Mouse (Mus musculus): ENCODE data around the gene Fnip2. TPM values are rescaled to one million over a fixed set of nuclear protein-coding genes. Genes with fewer than 3 reads are reported as not detected.
"Not testable (repeated sequence)": the region's sequence is repeated elsewhere in the genome, so short reads cannot be mapped to it uniquely, and the experiment has no call there.

Fnip2 gene
- polyA plus RNA-seq, 1 experiment from 2014 or later, result 9.8 TPM

DNA sequence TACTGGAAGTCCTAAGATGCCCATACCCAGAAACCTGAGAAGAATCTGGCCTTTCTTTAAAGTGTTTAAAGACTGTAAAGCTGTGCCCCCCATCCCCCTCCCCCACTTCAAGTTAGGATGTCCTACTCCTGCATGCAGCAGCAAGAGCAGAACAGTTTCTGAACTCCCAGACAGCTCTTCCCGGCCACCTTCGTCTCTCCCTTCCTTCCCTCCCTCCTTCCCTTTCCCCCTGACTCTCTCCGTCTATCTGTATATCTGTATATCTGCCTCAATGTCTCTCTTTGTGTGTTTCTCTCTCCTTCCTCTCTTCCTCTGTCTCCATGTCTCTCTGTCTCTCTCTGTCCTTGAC, 8.8 kb upstream of the Fnip2 start:
- H3K4me3 ChIP-seq, result no peak overlapping the region
- H3K9ac ChIP-seq, result no peak overlapping the region; the same call in 1 of the 2 replicates
- no peaks in the 10 kb centered on the region for H3K36me3 ChIP-seq
- H3K4me1 ChIP-seq, result peaks cover 9% of the 10 kb centered on the region
- ATAC-seq (ENCODE audit: low FRiP score), result peak; percentile 32; the same call in 1 of the 2 replicates
- WGBS, result 11% methylated on average over 3 of the region's 3 CpGs
- H3K27ac ChIP-seq, result no peak overlapping the region
- H3K4me2 ChIP-seq (replicated peaks), result no peak overlapping the region; the same call in 1 of the 2 replicates
- H3K27me3 ChIP-seq, result no peaks in the 10 kb centered on the region
- H3K9me3 ChIP-seq (replicated peaks), result no peaks in the 10 kb centered on the region

DNA sequence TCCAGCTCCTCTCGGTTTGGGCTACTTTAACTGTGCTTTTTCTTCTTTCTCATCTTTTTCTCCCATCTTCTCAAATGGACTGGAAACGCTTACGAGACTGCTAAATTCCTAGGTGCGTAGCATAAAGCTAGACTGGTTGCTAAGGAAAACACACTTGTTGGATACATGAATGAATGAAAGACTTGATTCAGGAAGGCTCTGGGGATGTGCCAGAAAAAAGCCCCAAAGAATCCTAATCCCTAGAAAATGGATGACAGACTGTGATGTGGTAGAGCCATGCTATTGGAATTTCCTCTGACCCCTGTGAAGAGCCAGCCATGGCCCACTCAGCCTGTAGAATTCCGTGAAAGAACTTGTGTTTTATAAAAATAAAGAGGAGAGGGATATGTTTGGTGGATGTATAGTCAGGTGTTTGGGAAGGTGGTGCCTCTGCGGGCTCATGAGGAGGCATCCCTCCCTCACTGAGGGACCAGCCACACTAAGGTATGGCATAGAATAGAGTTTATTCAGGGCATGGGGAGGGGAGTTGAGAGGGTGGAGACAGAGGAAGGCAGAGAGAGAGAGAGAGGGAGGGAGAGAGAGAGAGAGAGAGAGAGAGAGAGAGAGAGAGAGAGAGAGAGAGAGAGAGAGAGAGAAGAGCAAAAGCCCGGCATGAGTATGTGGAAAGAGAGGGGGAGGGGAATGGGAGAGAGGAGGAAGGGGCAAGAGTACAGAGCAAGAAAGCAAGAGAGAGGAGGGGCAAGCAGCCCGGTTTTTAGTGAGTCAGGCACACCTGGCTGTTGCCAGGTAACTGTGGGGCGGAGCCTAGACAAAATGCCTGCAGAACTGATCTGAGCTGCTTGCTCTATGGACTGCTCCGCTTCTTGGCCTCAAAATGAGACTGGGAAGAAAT, 8.2 kb upstream of the Fnip2 start:
- H3K4me2 ChIP-seq (replicated peaks), result no peak overlapping the region
- no peaks in the 10 kb centered on the region for H3K9me3 ChIP-seq (replicated peaks)
- no peak overlapping the region for H3K27ac ChIP-seq
- H3K9ac ChIP-seq, result no peak overlapping the region
- no peaks in the 10 kb centered on the region for H3K36me3 ChIP-seq
- H3K27me3 ChIP-seq, result no peaks in the 10 kb centered on the region
- 34% methylated on average over 10 of the region's 10 CpGs for WGBS
- ATAC-seq (ENCODE audit: low FRiP score), result peak; percentile 53; the same call in 1 of the 2 replicates
- H3K4me1 ChIP-seq, result peaks cover 9% of the 10 kb centered on the region
- H3K4me3 ChIP-seq, result no peak overlapping the region

DNA sequence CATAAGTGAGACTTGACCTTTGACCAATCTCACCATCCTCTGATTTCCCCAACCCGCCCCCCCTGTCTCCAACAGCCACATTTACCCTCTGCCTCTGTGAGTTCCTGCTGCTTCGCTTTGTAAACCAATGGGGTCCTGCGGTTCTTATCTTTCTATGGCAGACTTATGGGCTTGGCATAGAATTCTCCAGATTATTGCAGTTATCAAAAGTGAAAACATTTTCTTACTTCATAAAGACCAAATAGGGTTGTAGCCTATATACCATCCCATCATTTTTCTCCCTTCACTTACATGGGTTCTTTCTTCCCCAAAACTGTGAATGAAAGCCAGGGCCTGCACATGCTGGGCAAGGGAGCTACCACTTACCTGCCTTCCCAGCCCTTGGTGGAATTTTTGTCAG, 6.7 kb upstream of the Fnip2 start:
- peaks cover 9% of the 10 kb centered on the region for H3K4me1 ChIP-seq
- no peaks in the 10 kb centered on the region for H3K9me3 ChIP-seq (replicated peaks)
- H3K4me2 ChIP-seq (replicated peaks), result no peak overlapping the region
- no peaks in the 10 kb centered on the region for H3K27me3 ChIP-seq
- H3K4me3 ChIP-seq, result no peak overlapping the region
- ATAC-seq (ENCODE audit: low FRiP score), result no peak
- WGBS, result 74% methylated on average over 3 of the region's 3 CpGs
- no peak overlapping the region for H3K27ac ChIP-seq
- H3K9ac ChIP-seq, result no peak overlapping the region
- no peaks in the 10 kb centered on the region for H3K36me3 ChIP-seq

DNA sequence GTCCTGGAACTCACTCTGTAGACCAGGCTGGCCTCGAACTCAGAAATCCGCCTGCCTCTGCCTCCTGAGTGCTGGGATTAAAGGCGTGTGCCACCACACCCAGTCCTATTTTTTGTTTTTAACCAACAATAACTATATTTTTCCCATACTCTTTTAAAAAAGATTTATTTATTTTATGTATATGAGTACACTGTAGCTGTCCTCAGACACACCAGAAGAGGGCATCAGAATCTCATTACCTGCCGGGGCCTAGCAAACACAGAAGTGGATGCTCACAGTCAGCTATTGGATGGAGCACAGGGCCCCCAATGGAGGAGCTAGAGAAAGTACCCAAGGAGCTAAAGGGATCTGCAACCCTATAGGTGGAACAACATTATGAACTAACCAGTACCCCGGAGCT, 5.8 kb upstream of the Fnip2 start:
- WGBS, result 93% methylated on average over 5 of the region's 5 CpGs
- H3K4me3 ChIP-seq; H3K9ac ChIP-seq; H3K4me2 ChIP-seq (replicated peaks); ATAC-seq (ENCODE audit: low FRiP score); H3K9me3 ChIP-seq (replicated peaks); H3K27ac ChIP-seq; H3K27me3 ChIP-seq; H3K4me1 ChIP-seq; H3K36me3 ChIP-seq: not testable (repeated sequence)

DNA sequence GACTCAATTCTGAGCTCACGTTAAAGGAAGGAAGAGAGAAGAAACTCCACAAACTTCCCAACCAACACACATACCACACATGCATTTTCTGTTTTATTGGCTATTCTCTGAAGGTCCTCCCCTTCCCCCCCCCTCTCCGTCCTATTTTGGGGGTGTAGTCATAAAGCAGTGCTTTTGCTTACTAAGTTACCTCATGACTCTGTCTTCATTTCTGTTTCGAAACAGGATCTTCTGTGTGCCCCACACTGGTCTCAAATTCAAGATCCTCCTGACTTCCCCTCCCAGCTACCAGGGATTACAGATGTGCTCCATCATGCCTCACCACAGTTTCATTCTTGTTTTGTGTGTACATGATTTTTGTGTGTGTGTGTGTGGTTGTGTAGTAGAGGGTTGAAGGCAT, 4.8 kb upstream of the Fnip2 start:
- no peaks in the 10 kb centered on the region for H3K36me3 ChIP-seq
- H3K4me3 ChIP-seq, result no peak overlapping the region
- H3K9me3 ChIP-seq (replicated peaks), result no peaks in the 10 kb centered on the region
- no peak overlapping the region for H3K27ac ChIP-seq
- H3K4me1 ChIP-seq, result peaks cover 9% of the 10 kb centered on the region
- WGBS, result 73% methylated on average over 3 of the region's 3 CpGs
- H3K27me3 ChIP-seq, result no peaks in the 10 kb centered on the region
- ATAC-seq (ENCODE audit: low FRiP score), result no peak
- no peak overlapping the region for H3K4me2 ChIP-seq (replicated peaks)
- H3K9ac ChIP-seq, result no peak overlapping the region

DNA sequence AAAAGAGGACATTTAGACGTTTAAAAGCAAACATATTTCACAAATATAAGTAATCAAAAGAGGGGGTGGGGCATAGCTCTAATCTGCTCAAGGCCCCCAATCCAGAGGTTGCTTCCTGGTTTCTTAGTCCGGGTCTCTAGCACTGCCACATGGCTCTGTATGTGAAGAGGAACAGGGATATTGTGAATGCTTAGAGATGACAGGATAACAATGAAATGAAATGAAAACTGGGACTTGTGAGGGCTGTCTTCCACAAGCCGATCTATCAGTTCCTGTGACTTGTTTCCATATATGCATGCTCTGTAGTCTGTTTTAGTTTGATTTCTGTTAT, 1.7 kb upstream of the Fnip2 start:
- ATAC-seq (ENCODE audit: low FRiP score), result no peak
- 87% methylated on average over 3 of the region's 3 CpGs for WGBS
- no peaks in the 10 kb centered on the region for H3K27me3 ChIP-seq
- H3K4me3 ChIP-seq, result no peak overlapping the region
- H3K27ac ChIP-seq, result no peak overlapping the region
- H3K9me3 ChIP-seq (replicated peaks), result no peaks in the 10 kb centered on the region
- H3K36me3 ChIP-seq, result no peaks in the 10 kb centered on the region
- H3K4me2 ChIP-seq (replicated peaks), result no peak overlapping the region
- no peak overlapping the region for H3K9ac ChIP-seq
- H3K4me1 ChIP-seq, result peaks cover 9% of the 10 kb centered on the region

DNA sequence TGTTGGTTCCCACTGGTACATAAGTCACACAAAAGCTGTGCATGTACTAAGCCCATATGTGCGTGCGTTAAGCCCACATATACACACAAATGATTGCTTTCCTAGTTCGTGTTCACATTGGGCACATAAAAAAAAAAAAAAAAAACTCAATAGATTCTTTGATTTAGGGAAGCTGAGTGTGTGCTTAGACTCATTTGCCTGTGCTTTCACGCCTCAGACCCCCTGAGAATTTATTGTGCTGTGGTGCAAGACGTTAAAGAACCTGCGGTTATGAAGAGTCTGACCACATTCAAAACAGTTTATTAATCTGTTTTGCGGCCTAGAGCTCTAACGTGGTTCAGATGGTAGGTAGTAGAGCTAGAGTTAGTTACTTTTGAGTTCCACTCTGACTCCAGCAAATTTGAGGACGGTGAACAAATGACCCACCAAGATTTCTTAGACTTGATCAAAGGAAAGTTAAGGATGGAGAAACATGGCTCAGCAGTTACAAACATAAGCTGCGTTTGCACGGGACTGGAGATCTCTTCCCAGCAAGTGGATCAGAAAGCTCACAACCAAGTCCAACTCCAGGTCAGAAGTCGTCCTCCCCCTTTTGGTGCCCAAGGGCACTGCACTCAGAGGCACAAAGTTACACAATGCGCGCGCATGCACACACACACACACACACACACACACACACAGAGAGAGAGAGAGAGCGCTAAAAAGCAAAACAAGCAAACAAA, 1.2 kb upstream of the Fnip2 start:
- H3K4me2 ChIP-seq (replicated peaks), result peak overlapping the region; percentile 90
- no peak overlapping the region; the same call in 1 of the 2 replicates for H3K27ac ChIP-seq
- H3K4me3 ChIP-seq, result no peak overlapping the region

DNA sequence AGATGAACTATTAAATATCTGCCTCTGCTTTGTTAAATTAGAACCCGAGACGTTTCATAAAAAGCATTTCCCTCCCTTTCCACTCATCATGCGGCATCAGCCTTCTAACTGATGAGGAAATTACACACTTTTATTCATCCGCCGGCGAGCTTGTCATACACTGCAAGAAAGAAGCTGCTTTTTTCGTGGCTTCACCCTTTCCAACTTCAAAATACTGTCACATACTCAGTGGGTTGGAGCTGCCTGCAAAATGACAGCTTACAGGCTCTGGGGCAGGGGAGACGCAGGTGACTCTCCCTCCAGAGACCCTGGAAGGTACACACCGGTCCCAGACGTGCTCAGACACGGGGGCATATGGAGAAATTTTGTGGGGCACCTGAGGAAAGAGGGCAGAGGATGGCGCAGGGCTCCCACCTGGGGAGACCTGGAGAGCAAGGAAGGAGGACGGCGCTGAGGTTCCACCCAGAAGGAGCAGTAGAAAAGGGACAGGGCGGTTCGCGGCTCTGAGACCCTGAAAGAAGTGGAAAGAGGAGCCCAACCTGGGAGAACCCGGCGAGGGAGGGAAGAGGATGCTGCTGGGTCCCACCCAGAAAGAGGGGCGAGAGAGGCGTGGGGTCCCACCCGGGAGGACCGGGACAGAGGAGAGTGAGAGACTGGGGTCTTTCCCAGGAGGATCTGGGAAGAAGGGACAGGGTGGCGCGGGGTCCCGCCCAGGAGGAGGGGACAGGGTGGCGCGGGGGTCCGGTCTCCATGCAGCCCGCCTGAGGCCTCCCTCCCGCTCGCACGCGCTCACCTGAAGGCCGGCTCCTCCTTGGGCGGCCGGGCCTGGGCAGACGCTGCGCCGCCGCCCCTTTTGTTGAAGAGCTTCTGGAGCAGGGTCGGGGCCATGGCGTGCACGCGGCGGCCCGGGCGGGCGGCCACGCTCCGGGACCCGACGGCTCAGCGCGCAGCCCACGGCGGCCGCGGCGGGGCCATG, 592 bp downstream of the Fnip2 start:
- Histone ChIP-seq H3K27me3 (no peaks in the 10 kb centered on the region), H3K4me1 (peaks cover 9% of the 10 kb centered on the region), H3K4me3 (peak overlapping the region; percentile 84), H3K27ac (peak overlapping the region; percentile 84), H3K4me2 (replicated peaks) (peak overlapping the region; percentile 90), H3K9ac (peak overlapping the region; percentile 85), H3K36me3 (no peaks in the 10 kb centered on the region), H3K9me3 (replicated peaks) (no peaks in the 10 kb centered on the region)
- peak; percentile 0; the same call in 1 of the 2 replicates for ATAC-seq (ENCODE audit: low FRiP score)
- 2% methylated on average over 60 of the region's 60 CpGs for WGBS

More for the DNA sequence above, 1.2 kb upstream of the Fnip2 start:
- WGBS, result 89% methylated on average over 16 of the region's 16 CpGs
- no peak for ATAC-seq (ENCODE audit: low FRiP score)
- no peaks in the 10 kb centered on the region for H3K36me3 ChIP-seq
- H3K9me3 ChIP-seq (replicated peaks), result no peaks in the 10 kb centered on the region
- no peak overlapping the region for H3K9ac ChIP-seq
- peaks cover 9% of the 10 kb centered on the region for H3K4me1 ChIP-seq
- H3K27me3 ChIP-seq, result no peaks in the 10 kb centered on the region

DNA sequence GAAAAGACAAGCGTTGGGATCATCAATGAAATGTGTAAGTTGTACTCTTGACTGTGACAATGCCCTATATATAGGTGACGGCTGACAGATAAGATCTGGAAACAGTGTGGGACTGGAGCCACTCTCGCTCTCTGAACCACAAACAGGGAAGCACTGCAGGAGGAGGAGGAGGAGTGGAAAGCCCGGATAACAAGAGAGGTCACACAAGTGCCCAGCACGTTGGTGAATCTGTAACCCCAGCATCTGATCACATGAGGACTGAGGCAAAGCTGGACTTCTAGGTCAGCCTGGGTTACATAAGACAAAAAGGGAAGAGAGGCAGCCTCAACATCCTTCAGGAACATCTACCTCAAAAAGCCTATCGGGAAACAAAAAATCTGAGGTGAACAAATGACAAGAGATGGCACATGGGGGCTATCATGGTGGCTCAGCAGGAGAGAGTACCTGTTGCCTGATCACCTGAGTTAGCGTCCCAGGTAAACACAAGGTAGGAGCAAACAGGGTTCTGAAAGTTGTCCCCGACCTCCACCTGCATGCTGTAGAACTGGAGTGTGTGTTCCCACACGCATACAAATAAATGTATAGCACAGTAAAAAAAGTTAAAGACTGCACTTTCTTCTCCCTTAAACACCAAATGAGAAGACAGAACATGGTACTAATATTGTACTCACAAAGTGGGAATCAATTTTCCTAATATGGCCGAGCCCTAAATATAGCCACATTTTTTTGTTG, 2.6 kb downstream of the Fnip2 start:
- H3K4me3 ChIP-seq, result no peak overlapping the region
- H3K9me3 ChIP-seq (replicated peaks), result no peaks in the 10 kb centered on the region
- WGBS, result 80% methylated on average over 10 of the region's 10 CpGs
- H3K27ac ChIP-seq, result no peak overlapping the region
- H3K9ac ChIP-seq, result no peak overlapping the region
- H3K27me3 ChIP-seq, result no peaks in the 10 kb centered on the region
- H3K36me3 ChIP-seq, result no peaks in the 10 kb centered on the region
- no peak for ATAC-seq (ENCODE audit: low FRiP score)
- H3K4me2 ChIP-seq (replicated peaks), result no peak overlapping the region
- H3K4me1 ChIP-seq, result peaks cover 9% of the 10 kb centered on the region

DNA sequence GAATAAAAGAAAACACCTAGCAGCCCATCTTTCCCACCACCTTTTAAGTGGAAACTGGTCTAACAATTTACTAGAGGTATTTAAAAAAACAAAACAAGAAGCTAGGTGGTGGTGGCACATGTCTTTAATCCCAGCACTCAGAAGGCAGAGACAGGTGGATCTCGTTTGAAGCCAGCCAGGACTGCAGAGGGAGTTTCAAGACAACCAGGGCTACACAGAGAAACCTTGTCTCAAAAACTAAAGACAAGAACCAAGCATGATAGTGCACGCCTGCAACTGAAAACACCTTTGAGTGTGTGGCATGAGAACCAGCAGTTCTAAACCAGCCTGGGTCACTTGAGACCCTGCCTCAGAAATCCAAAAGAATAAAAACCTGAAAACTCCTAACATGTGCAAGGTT, 4.1 kb downstream of the Fnip2 start:
- Histone ChIP-seq H3K4me2 (replicated peaks) (no peak overlapping the region), H3K9ac (no peak overlapping the region), H3K4me1 (peaks cover 12% of the 10 kb centered on the region), H3K27ac (no peak overlapping the region), H3K27me3 (no peaks in the 10 kb centered on the region), H3K36me3 (no peaks in the 10 kb centered on the region), H3K9me3 (replicated peaks) (no peaks in the 10 kb centered on the region), H3K4me3 (no peak overlapping the region)
- WGBS, result 85% methylated on average over 2 of the region's 2 CpGs
- ATAC-seq (ENCODE audit: low FRiP score), result no peak

DNA sequence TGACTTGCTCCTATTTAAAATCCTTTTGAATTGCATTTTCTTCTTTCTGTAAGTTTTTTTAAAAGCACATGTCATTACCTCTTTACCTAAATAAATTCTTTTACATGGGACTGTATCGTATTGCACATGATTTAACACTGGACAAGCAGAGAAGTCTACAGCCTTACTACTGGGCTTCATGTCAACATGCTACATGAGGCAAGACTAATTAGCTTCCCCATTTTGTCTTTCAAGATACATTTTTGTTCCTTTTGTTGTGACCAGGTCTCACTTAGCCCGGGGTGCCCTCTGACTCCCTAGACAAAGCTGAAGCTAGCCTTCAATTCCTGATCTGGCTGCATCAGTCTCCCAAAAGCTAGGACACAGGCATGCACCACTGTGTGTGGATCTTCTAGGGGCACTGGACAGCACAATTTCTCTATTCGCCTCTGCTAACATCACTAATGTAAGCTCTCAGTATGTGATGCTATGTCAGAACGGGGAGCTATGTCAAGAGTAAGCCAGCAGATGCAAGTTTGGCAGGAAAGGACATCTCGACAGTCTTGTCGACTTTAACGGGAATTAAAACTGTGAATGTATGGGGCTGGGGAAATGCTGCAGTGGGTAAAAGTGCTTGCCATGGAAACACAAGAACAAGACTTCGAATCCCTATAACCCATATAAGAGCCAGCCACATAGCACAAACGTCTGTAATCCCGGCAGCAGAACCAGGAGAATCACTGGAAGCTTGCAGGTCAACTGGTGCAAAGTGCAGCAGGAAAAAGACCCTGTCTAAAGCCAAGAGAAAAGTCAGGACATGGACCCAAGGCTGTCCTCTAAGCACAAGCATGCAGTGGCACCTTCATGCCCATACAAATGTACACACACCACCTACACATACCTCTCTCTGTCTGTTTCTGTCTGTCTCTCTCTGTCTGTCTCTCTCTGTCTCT, 5.5 kb downstream of the Fnip2 start:
- peaks cover 12% of the 10 kb centered on the region for H3K4me1 ChIP-seq
- H3K9ac ChIP-seq, result 0 out of 2 replicates have a peak overlapping the region, but pooled peaks have one; percentile 29
- H3K27me3 ChIP-seq, result no peaks in the 10 kb centered on the region
- 78% methylated on average over 10 of the region's 10 CpGs for WGBS
- no peak overlapping the region for H3K4me3 ChIP-seq
- no peaks in the 10 kb centered on the region for H3K9me3 ChIP-seq (replicated peaks)
- ATAC-seq (ENCODE audit: low FRiP score), result no peak
- no peaks in the 10 kb centered on the region for H3K36me3 ChIP-seq
- H3K27ac ChIP-seq, result no peak overlapping the region
- H3K4me2 ChIP-seq (replicated peaks), result no peak overlapping the region
